Mouse (Mus musculus) MEL (cell line): ENCODE data around the gene Map7d3. TPM values are rescaled to one million over a fixed set of nuclear protein-coding genes. Genes with fewer than 3 reads are reported as not detected.

Source experiments
- DNase-seq: peaks from one replicate; pipeline ENCODE4 v3.0.0; 2011; ENCODE audit warnings: low read depth, low spot score
- H3K27ac ChIP-seq: 2 replicates; pipeline ENCODE4 v1.5.1; 2012; ENCODE audit warnings: low read depth, mild to moderate bottlenecking, control low read depth, low read length, moderate library complexity; ENCODE audit not compliant: control insufficient read depth
- H3K27me3 ChIP-seq, 2 experiments: fragments of 150-350 bp in 1 of 2; sonication (generic) in 1 of 2; 2 replicates each; pipeline ENCODE4 v1.6.1; 2012; ENCODE audit warnings: low read length in 2 of 2, mild to moderate bottlenecking in 2 of 2, improper control_type of control experiment in 1 of 2, moderate library complexity in 1 of 2; ENCODE audit not compliant: insufficient read depth in 2 of 2, control insufficient read depth in 1 of 2
- H3K36me3 ChIP-seq, 2 experiments: 2 replicates each; pipeline ENCODE4 v1.6.1; 2012 to 2014; ENCODE audit warnings: low read length in 2 of 2, improper control_type of control experiment in 1 of 2, inconsistent platforms in 1 of 2, mild to moderate bottlenecking in 1 of 2; ENCODE audit not compliant: insufficient read depth in 2 of 2, control insufficient read depth in 1 of 2
- H3K4me1 ChIP-seq, 2 experiments: fragments of 150-350 bp in 1 of 2; sonication (generic) in 1 of 2; 2 replicates each; pipeline ENCODE4 v1.6.1; 2012; ENCODE audit warnings: low read length in 2 of 2, improper control_type of control experiment in 1 of 2, mild to moderate bottlenecking in 1 of 2; ENCODE audit not compliant: insufficient read depth in 2 of 2, control insufficient read depth in 1 of 2
- H3K4me3 ChIP-seq, 2 experiments: fragments of 150-350 bp in 1 of 2; sonication (generic) in 1 of 2; 2 replicates each; pipeline ENCODE4 v1.5.1; 2012; ENCODE audit warnings: low read depth in 2 of 2, low read length in 2 of 2, mild to moderate bottlenecking in 2 of 2, moderate library complexity in 2 of 2, control low read depth in 1 of 2, improper control_type of control experiment in 1 of 2; ENCODE audit not compliant: control insufficient read depth in 1 of 2, insufficient read depth in 1 of 2
- H3K79me2 ChIP-seq: 2 replicates; pipeline ENCODE4 v1.6.1; 2012; ENCODE audit warnings: mild to moderate bottlenecking, low read length, moderate library complexity; ENCODE audit not compliant: control insufficient read depth, poor library complexity, insufficient read depth
- H3K9ac ChIP-seq: 2 replicates; pipeline ENCODE4 v1.6.1; 2012; ENCODE audit warnings: low read depth, mild to moderate bottlenecking, control low read depth, low read length, moderate library complexity; ENCODE audit not compliant: control insufficient read depth, poor library complexity, severe bottlenecking
- H3K9me3 ChIP-seq: fragments of 150-350 bp; sonication (generic); replicated peaks from 2 replicates; pipeline ENCODE4 v1.6.1; 2012; ENCODE audit warnings: mild to moderate bottlenecking, low read length, improper control_type of control experiment, moderate library complexity; ENCODE audit not compliant: insufficient read depth
- CHD1 ChIP-seq: IDR thresholded peaks from 2 replicates; pipeline ENCODE4 v1.6.1; 2012; ENCODE audit warnings: low read depth, mild to moderate bottlenecking, inconsistent platforms, low read length, improper control_type of control experiment
- CTCF ChIP-seq, 3 experiments: IDR thresholded peaks in 2 of 3; conservative IDR thresholded peaks in 1 of 3; 2 replicates each; pipeline ENCODE4 v1.5.1; 2011 to 2012; ENCODE audit warnings: low read length in 3 of 3, low read depth in 2 of 3, mild to moderate bottlenecking in 2 of 3, improper control_type of control experiment in 1 of 3, inconsistent platforms in 1 of 3, mixed read lengths in 1 of 3, moderate library complexity in 1 of 3; ENCODE audit not compliant: control insufficient read depth in 1 of 3, insufficient read depth in 1 of 3, poor library complexity in 1 of 3, severe bottlenecking in 1 of 3
- ELF1 ChIP-seq: IDR thresholded peaks from 2 replicates; pipeline ENCODE4 v1.6.1; 2014; ENCODE audit warnings: low read depth, mild to moderate bottlenecking, inconsistent platforms, low read length, improper control_type of control experiment, moderate library complexity
- ETS1 ChIP-seq: IDR thresholded peaks from 2 replicates; pipeline ENCODE4 v1.6.1; 2012; ENCODE audit warnings: low read depth, mild to moderate bottlenecking, inconsistent platforms, low read length, improper control_type of control experiment, moderate library complexity
- KAT2A ChIP-seq: conservative IDR thresholded peaks from 2 replicates; pipeline ENCODE4 v1.6.1; 2012; ENCODE audit warnings: low read depth, low read length, improper control_type of control experiment, inconsistent platforms
- MAX ChIP-seq: IDR thresholded peaks from 2 replicates; pipeline ENCODE4 v1.6.1; 2011; ENCODE audit warnings: low read length, improper control_type of control experiment
- MAZ ChIP-seq: IDR thresholded peaks from 2 replicates; pipeline ENCODE4 v1.6.1; 2012; ENCODE audit warnings: low read depth, mild to moderate bottlenecking, inconsistent platforms, low read length, improper control_type of control experiment
- POLR2AphosphoS2 ChIP-seq: IDR thresholded peaks from 2 replicates; pipeline ENCODE4 v1.6.1; 2011; ENCODE audit warnings: low read length, improper control_type of control experiment
- POLR2AphosphoS5 ChIP-seq: IDR thresholded peaks from 2 replicates; pipeline ENCODE4 v1.6.1; 2012; ENCODE audit warnings: low read depth, borderline replicate concordance, mild to moderate bottlenecking, inconsistent platforms, low read length, moderate library complexity, mixed read lengths
- SIN3A ChIP-seq: IDR thresholded peaks from 2 replicates; pipeline ENCODE4 v1.6.1; 2012; ENCODE audit warnings: low read length, improper control_type of control experiment, inconsistent platforms
- TAL1 ChIP-seq: IDR thresholded peaks from 2 replicates; pipeline ENCODE4 v1.6.1; 2012; ENCODE audit warnings: mild to moderate bottlenecking, inconsistent platforms, low read length, moderate library complexity, mixed read lengths
- TCF12 ChIP-seq: IDR thresholded peaks from 2 replicates; pipeline ENCODE4 v1.6.1; 2014; ENCODE audit warnings: low read depth, mild to moderate bottlenecking, inconsistent platforms, low read length, improper control_type of control experiment, moderate library complexity
- UBTF ChIP-seq: IDR thresholded peaks from 2 replicates; pipeline ENCODE4 v1.6.1; 2012; ENCODE audit warnings: low read depth, mild to moderate bottlenecking, inconsistent platforms, low read length, improper control_type of control experiment, moderate library complexity, borderline replicate concordance; ENCODE audit not compliant: insufficient read depth
- ZNF384 ChIP-seq: IDR thresholded peaks from 2 replicates; pipeline ENCODE4 v1.6.1; 2012; ENCODE audit warnings: low read depth, mild to moderate bottlenecking, inconsistent platforms, low read length, improper control_type of control experiment
- polyA plus RNA-seq, 2 experiments: library from polyadenylated mRNA; stranded (reverse) in 1 of 2; unstranded in 1 of 2; fragments of >175 nt in 1 of 2; fragments of >200 nt in 1 of 2; gene quantifications; 2 replicates each; pipeline versions ENCODE4 v1.2.1 to v1.2.4; 2012; ENCODE audit warnings: low replicate concordance in 2 of 2, low read depth in 1 of 2; ENCODE audit not compliant: insufficient read length in 2 of 2, insufficient read depth in 1 of 2, missing spikeins in 1 of 2
- total RNA-seq: library from RNA; depleted of rRNA; stranded (reverse); fragments of 300-350 nt; gene quantifications from 2 replicates; pipeline ENCODE4 v1.2.3, GENCODE M21; 2012

The Map7d3 gene
- total and polyA plus RNA-seq, 3 experiments: not detected

DNA sequence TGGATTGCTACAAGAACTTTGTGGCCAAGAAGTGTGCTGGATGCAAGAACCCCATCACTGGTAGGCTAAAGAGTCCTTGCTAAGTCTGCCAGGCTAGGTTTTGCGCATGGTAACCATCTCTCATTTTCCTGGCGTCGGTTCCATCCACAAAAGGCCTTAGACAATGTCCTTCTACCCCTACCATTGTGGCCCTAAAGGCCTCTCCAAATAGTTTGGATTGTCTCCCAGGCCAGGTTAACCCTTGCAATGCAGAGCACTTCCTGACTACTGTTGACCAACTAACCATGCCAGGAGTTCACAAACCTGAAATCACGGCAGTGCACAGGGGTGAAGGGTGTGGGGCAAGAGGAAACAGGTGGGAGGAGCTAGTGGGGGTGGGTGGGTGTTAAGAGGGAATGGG is 31.5 kb downstream of the Map7d3 start (continued):
- TF ChIP-seq UBTF: no peak
- TF ChIP-seq ETS1: no peak
- TF ChIP-seq, all 39 proteins: peak for 0

DNA sequence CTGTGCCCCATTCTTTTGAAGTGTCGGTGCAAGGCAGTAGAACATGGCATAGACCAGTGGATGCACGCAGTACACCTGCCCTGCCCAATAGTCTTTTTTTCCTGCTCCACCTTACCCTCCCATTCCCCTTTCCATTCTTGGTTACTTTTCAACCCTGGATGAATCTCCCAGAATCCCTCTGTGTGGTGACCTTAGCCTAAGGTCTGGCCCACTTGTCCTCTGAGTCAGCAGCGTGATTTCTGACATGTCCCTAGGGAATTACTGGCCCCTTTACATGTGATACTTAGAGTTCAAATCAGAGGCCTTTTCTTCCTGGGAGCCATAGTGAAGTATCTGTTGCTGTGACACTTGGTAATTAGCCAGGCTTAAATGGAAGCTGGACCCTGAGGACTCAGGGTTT is 34.6 kb downstream of the Map7d3 start:
- no peak for TF ChIP-seq ZNF384
- TF ChIP-seq CTCF (IDR thresholded peaks at IDR 0.05 in 2 of 3, conservative IDR thresholded peaks at IDR 0.05 in 1 of 3; ENCODE audit: control insufficient read depth in 1 of 3, insufficient read depth in 1 of 3, low read depth in 2 of 3, low read length in 3 of 3, poor library complexity in 1 of 3, severe bottlenecking in 1 of 3): no peak
- TF ChIP-seq POLR2AphosphoS5: no peak
- TF ChIP-seq MAX: no peak
- no peak for TF ChIP-seq TCF12
- no peak for DNase-seq
- Histone ChIP-seq H3K9me3 (no peaks in the 10 kb centered on the region), H3K4me3 (no peak overlapping the region), H3K79me2 (no peaks in the 10 kb centered on the region), H3K27ac (no peak overlapping the region), H3K4me1 (no peaks in the 10 kb centered on the region), H3K36me3 (no peaks in the 10 kb centered on the region), H3K27me3 (no peaks in the 10 kb centered on the region), H3K9ac (no peak overlapping the region)

DNA sequence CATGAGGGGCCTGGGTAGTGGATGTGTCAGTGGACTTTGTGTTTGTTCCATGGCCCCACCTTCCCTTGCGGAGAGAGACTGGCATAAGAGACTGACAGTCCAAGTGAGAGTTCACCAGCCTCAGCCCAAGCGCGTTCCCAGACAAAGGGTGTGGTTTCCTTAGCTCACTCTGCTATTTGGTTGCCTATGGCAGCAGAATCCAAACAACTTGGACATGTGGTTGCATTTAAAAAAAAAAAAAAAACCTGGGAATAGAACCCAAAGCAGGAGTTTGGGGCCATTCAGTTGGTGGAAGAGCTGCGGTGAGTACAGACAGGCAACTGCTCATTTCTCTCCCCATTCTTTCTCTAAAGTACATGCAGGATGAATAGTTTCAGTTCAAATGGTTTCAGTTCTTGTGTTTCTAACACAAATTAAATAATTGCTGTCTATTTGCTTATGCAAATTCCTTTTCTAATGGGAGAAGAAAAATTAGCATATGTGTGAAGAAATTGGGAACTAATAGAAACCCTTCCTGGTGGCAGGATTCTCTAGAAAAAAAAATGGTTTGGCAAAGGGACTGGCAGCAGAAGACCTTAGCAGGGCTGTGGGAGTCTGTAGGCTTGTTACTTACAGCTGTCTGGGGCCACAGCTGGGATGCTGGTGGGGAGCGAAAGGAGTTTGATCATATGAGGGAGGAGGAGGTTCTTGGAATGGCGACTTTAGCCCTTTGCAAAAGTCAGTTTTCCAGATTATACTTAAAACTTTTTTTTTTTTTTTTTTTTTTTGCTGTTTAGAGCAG is 35.7 kb downstream of the Map7d3 start:
- H3K27me3 ChIP-seq: no peaks in the 10 kb centered on the region
- H3K79me2 ChIP-seq: no peaks in the 10 kb centered on the region
- H3K27ac ChIP-seq: no peak overlapping the region
- H3K9me3 ChIP-seq: no peaks in the 10 kb centered on the region
- no peaks in the 10 kb centered on the region for H3K4me1 ChIP-seq
- DNase-seq: no peak
- H3K4me3 ChIP-seq: no peak overlapping the region
- TF ChIP-seq ELF1: no peak
- no peak for TF ChIP-seq SIN3A
- no peak for TF ChIP-seq POLR2AphosphoS2
- TF ChIP-seq TAL1: no peak
- no peak for TF ChIP-seq KAT2A
- TF ChIP-seq CHD1: no peak
- TF ChIP-seq MAZ: no peak
- TF ChIP-seq TCF12: no peak
- no peaks in the 10 kb centered on the region for H3K36me3 ChIP-seq
- H3K9ac ChIP-seq: no peak overlapping the region
